Mouse (Mus musculus): ENCODE results near the gene Armh1.

GRCm38 (mm10) chr4:117267284-117267683 lies 15.4 kb upstream of the Armh1 start:
- TF ChIP-seq POLR2A (IDR thresholded peaks at IDR 0.05; ENCODE audit: extremely low read depth, insufficient read depth, low read length) (no peak), CTCF (IDR thresholded peaks at IDR 0.05; ENCODE audit: extremely low read depth, insufficient read depth, low read length) (peak; percentile 96)
